Mouse (Mus musculus): ENCODE measurements around the gene Sowahb. TPM values are rescaled to one million over a fixed set of nuclear protein-coding genes. Genes with fewer than 3 reads are reported as not detected.

Gene Sowahb
- polyA plus RNA-seq, 1 experiment: 5.3 TPM

DNA sequence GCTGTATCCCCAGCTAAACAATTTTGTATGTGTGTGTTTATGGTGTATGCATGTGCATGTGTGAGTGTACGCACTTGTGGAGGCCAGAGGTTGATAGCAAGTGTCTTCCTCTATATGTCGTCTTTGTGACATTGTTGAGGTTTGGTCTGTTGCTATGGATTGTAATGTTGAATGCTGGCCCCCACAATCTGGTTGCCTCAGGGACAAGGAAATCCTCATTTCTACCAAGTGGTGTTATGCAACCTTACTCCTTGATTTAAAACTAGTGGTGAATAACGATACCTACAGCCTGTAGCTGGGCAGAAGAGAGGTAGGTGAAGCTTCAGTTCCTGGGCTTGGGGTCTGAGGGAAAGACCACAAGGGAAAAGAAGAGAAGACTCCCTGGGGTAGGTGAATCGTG lies 41.1 kb upstream of the Sowahb start:
- TF ChIP-seq CTCF (IDR thresholded peaks at IDR 0.05; ENCODE audit: low read depth, low read length) (no peak), POLR2A (IDR thresholded peaks at IDR 0.05; ENCODE audit: insufficient read depth, low read length) (no peak), EP300 (IDR thresholded peaks at IDR 0.05; ENCODE audit: insufficient read depth, low read depth, low read length) (no peak)
- H3K4me3 ChIP-seq (ENCODE audit: low read depth, low read length): no peak overlapping the region
- no peak overlapping the region for H3K27ac ChIP-seq (ENCODE audit: insufficient read depth, low read length)
- H3K4me1 ChIP-seq (ENCODE audit: control insufficient read depth, insufficient read depth, low read length): no peaks in the 10 kb centered on the region
- no peak overlapping the region for H3K9ac ChIP-seq (ENCODE audit: low read depth, poor library complexity, severe bottlenecking)
- no peaks in the 10 kb centered on the region for H3K27me3 ChIP-seq (ENCODE audit: control insufficient read depth, insufficient read depth, low read length, poor library complexity, severe bottlenecking)
- H3K36me3 ChIP-seq (ENCODE audit: control insufficient read depth, insufficient read depth, low read length, poor library complexity, severe bottlenecking): no peaks in the 10 kb centered on the region
- H3K9me3 ChIP-seq (replicated peaks; ENCODE audit: control insufficient read depth, insufficient read depth, low read length, poor library complexity, severe bottlenecking): no peaks in the 10 kb centered on the region

DNA sequence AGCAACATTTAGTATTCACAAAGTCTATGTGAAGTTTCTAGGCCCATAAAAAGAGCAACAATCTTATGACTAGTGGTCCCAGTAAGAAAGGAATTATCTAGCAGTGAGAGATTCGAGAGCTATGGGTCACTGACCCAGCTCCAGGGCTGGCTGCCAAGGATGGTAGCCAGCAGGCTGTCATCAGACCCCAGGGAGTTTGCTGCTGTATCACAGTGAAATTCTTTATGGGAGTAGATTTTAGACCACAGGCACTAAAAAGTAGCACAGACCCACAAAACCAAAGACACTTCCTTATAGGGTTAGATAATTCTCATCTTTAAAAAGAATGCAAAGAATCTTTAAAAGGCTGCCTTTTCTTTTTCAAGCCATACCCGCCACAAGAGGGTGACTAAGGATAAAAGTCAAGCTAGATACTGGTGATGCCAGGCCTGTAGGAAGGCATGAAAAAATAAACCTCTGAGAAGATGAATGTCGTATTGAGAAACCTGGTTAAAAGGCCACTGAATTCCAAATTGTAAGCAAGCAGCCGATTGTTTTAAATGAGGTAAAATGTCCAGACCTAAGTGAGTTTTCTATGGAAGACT lies 40.3 kb upstream of the Sowahb start:
- TF ChIP-seq POLR2A (IDR thresholded peaks at IDR 0.05; ENCODE audit: insufficient read depth, low read length): no peak
- TF ChIP-seq EP300 (IDR thresholded peaks at IDR 0.05; ENCODE audit: insufficient read depth, low read depth, low read length): no peak
- no peak for TF ChIP-seq CTCF (IDR thresholded peaks at IDR 0.05; ENCODE audit: low read depth, low read length)
- Histone ChIP-seq H3K9ac (ENCODE audit: low read depth, poor library complexity, severe bottlenecking) (no peak overlapping the region), H3K9me3 (replicated peaks; ENCODE audit: control insufficient read depth, insufficient read depth, low read length, poor library complexity, severe bottlenecking) (no peaks in the 10 kb centered on the region), H3K4me3 (ENCODE audit: low read depth, low read length) (no peak overlapping the region), H3K27ac (ENCODE audit: insufficient read depth, low read length) (no peak overlapping the region), H3K4me1 (ENCODE audit: control insufficient read depth, insufficient read depth, low read length) (peaks cover 2% of the 10 kb centered on the region), H3K36me3 (ENCODE audit: control insufficient read depth, insufficient read depth, low read length, poor library complexity, severe bottlenecking) (no peaks in the 10 kb centered on the region), H3K27me3 (ENCODE audit: control insufficient read depth, insufficient read depth, low read length, poor library complexity, severe bottlenecking) (no peaks in the 10 kb centered on the region)

DNA sequence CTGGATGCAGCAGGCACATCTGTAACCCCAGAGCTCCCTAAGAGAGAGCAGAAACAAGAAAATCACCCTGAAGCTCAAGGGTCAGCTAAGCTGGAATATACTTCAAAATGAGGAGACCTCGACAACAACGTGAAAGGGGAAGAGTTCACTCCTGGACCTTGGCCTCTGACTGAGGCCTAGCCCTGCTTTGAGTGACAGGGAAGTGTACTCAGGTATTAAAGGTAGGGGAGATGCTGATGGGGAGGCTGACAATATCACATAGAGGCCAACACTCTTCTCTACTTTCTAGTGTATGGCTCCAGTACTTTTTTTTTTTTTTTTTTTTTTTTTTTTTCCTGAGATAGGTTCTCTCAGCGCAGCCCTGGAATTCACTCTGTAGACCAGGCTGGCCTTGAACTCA lies 34.8 kb upstream of the Sowahb start:
- TF ChIP-seq CTCF (IDR thresholded peaks at IDR 0.05; ENCODE audit: low read depth, low read length) (no peak), EP300 (IDR thresholded peaks at IDR 0.05; ENCODE audit: insufficient read depth, low read depth, low read length) (no peak), POLR2A (IDR thresholded peaks at IDR 0.05; ENCODE audit: insufficient read depth, low read length) (no peak)

DNA sequence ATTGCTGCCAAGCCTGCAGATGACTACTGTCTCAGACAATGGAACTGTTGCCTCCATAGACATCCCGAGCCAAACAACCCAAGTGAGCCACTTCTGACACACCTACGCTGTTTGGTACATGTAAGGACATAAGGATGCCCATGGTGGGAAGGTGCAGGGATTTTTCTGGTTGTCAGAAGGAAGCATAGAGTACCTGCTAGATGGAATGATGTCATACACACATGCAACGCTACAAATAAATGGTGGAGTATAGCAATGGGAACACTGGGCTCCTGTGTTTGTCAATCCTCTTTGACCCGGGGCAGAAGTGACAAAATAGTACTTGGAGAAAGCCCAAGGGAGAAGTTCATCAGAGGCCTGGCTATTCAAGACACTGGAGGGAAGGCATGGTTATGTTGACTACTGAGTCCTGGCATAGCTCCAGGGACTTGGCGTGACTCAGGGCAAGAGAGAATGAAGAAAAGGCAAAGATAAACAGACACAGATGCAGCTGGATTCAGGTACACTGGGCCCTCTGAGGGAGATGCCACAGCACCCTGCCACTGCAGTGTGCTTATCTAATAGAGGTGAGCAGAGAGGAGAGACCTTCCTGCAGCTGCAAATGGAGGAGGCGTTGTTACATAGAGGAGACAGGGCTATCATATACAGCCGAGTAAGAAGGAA lies 33.0 kb upstream of the Sowahb start:
- no peak for TF ChIP-seq EP300 (IDR thresholded peaks at IDR 0.05; ENCODE audit: insufficient read depth, low read depth, low read length)
- TF ChIP-seq CTCF (IDR thresholded peaks at IDR 0.05; ENCODE audit: low read depth, low read length): no peak
- TF ChIP-seq POLR2A (IDR thresholded peaks at IDR 0.05; ENCODE audit: insufficient read depth, low read length): no peak
- no peaks in the 10 kb centered on the region; the same call in none of the 2 replicates for H3K27me3 ChIP-seq (ENCODE audit: control insufficient read depth, insufficient read depth, low read length, poor library complexity, severe bottlenecking)
- H3K4me3 ChIP-seq (ENCODE audit: low read depth, low read length): no peak overlapping the region

More for the DNA sequence above, 34.8 kb upstream of the Sowahb start:
- peaks cover 2% of the 10 kb centered on the region for H3K4me1 ChIP-seq (ENCODE audit: control insufficient read depth, insufficient read depth, low read length)
- H3K9me3 ChIP-seq (replicated peaks; ENCODE audit: control insufficient read depth, insufficient read depth, low read length, poor library complexity, severe bottlenecking): no peaks in the 10 kb centered on the region
- H3K4me3 ChIP-seq (ENCODE audit: low read depth, low read length): no peak overlapping the region
- no peaks in the 10 kb centered on the region; the same call in 1 of the 2 replicates for H3K27me3 ChIP-seq (ENCODE audit: control insufficient read depth, insufficient read depth, low read length, poor library complexity, severe bottlenecking)
- no peaks in the 10 kb centered on the region for H3K36me3 ChIP-seq (ENCODE audit: control insufficient read depth, insufficient read depth, low read length, poor library complexity, severe bottlenecking)
- H3K27ac ChIP-seq (ENCODE audit: insufficient read depth, low read length): no peak overlapping the region
- H3K9ac ChIP-seq (ENCODE audit: low read depth, poor library complexity, severe bottlenecking): no peak overlapping the region

DNA sequence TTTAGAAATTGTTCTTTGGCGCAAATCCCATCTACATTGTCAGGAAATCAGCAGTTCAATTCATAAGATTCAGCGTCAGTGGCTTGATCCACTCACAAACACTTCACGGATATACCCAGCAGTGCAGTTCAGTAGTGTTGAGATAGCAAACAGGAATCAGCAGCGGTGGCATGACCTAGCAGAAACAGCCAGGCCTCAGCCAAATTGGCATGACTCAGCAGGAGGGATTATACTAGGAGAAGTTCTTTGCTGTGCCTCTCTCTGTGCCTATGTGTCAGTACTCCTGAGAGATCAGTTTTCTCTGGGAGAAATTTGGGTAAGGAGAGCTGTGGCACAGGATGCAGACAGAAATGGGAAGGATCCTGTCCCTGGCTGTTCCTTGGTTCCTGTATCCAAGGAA lies 16.0 kb upstream of the Sowahb start:
- no peak overlapping the region for H3K27ac ChIP-seq (ENCODE audit: insufficient read depth, low read length)
- no peak overlapping the region for H3K9ac ChIP-seq (ENCODE audit: low read depth, poor library complexity, severe bottlenecking)
- H3K36me3 ChIP-seq (ENCODE audit: control insufficient read depth, insufficient read depth, low read length, poor library complexity, severe bottlenecking): no peaks in the 10 kb centered on the region
- no peak for TF ChIP-seq EP300 (IDR thresholded peaks at IDR 0.05; ENCODE audit: insufficient read depth, low read depth, low read length)
- no peak for TF ChIP-seq POLR2A (IDR thresholded peaks at IDR 0.05; ENCODE audit: insufficient read depth, low read length)
- no peak for TF ChIP-seq CTCF (IDR thresholded peaks at IDR 0.05; ENCODE audit: low read depth, low read length)
- H3K27me3 ChIP-seq (ENCODE audit: control insufficient read depth, insufficient read depth, low read length, poor library complexity, severe bottlenecking): no peaks in the 10 kb centered on the region
- H3K9me3 ChIP-seq (replicated peaks; ENCODE audit: control insufficient read depth, insufficient read depth, low read length, poor library complexity, severe bottlenecking): no peaks in the 10 kb centered on the region
- no peaks in the 10 kb centered on the region for H3K4me1 ChIP-seq (ENCODE audit: control insufficient read depth, insufficient read depth, low read length)
- no peak overlapping the region for H3K4me3 ChIP-seq (ENCODE audit: low read depth, low read length)

More for the DNA sequence above, 33.0 kb upstream of the Sowahb start:
- Histone ChIP-seq H3K9me3 (replicated peaks; ENCODE audit: control insufficient read depth, insufficient read depth, low read length, poor library complexity, severe bottlenecking) (no peaks in the 10 kb centered on the region), H3K9ac (ENCODE audit: low read depth, poor library complexity, severe bottlenecking) (no peak overlapping the region), H3K27ac (ENCODE audit: insufficient read depth, low read length) (no peak overlapping the region), H3K4me1 (ENCODE audit: control insufficient read depth, insufficient read depth, low read length) (peaks cover 2% of the 10 kb centered on the region), H3K36me3 (ENCODE audit: control insufficient read depth, insufficient read depth, low read length, poor library complexity, severe bottlenecking) (no peaks in the 10 kb centered on the region)
